Mouse (Mus musculus) liver, postnatal 0 days (tissue): ENCODE measurements around the gene Cxcr5.

Source experiments
- CTCF ChIP-seq: sonication (generic); IDR thresholded peaks from 2 replicates; pipeline ENCODE4 v1.5.1; 2016; ENCODE audit warnings: antibody characterized with exemption, low read depth
- EP300 ChIP-seq: IDR thresholded peaks from 2 replicates; pipeline ENCODE4 v1.6.1; 2016; ENCODE audit warnings: antibody characterized with exemption, low read depth, mild to moderate bottlenecking

DNA sequence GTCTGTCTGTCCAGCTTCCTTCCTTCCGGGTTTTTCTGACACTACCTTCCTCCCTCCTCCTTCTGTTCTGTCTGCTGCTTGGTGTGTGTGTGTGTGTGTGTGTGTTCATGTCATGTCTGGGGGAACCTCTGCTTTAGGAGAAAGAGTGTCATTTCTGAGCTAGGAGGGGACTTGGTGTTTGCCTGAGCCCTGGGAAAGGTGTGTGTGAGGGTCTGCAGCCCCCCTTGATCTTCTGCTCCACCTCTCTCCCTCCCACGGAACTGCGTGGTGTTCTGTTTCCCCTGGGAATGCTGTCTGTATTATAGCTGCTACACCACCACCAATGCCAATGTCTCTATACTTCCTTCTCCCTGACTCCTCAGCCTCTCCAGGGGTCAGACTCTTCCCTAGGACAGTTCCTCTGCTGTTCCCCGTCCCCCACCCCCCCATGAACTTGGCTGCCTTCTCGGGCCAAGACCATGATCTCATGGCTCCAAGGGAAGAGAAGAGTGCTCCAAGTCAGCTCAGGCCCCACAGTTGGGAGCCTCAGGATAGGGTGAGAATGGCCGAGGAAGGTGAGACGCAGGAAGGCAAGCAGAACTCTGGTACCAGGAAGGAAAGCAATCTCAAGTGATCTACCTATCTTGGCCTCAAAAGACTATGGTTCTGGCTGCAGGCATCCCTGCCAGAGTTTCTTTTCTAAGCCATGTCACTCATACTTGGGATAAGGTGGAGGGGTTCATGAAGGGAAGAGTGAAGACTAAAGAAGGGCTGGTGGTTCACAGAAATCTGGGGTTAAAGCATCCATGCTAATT lies 77.2 kb downstream of the Cxcr5 start:
- TF ChIP-seq CTCF (no peak), EP300 (no peak)
